Mouse (Mus musculus) skeletal muscle tissue, adult 2 months (tissue): ENCODE data around the gene Xrcc3.

Source experiments
- DNase-seq: peaks from one replicate; pipeline ENCODE4 v3.0.0-alpha.2; 2012; ENCODE audit warnings: low read depth, low spot score

Gene Xrcc3

GRCm38 (mm10) chr12:111777919-111778318, 35.8 kb downstream of the Xrcc3 start:
- no peak for DNase-seq

- no peak for DNase-seq
Observed at GRCm38 (mm10) chr12:111774845-111775244, 38.8 kb downstream of the Xrcc3 start.

GRCm38 (mm10) chr12:111774156-111774555, 39.5 kb downstream of the Xrcc3 start:
- no peak for DNase-seq

- no peak for DNase-seq
Observed at GRCm38 (mm10) chr12:111770651-111771050, 43.0 kb downstream of the Xrcc3 start.

GRCm38 (mm10) chr12:111769816-111770577, 43.7 kb downstream of the Xrcc3 start:
- DNase-seq, result no peak

- peak; percentile 55 for DNase-seq
Observed at GRCm38 (mm10) chr12:111769306-111769705, 44.4 kb downstream of the Xrcc3 start.

- no peak for DNase-seq
Observed at GRCm38 (mm10) chr12:111768322-111768928, 45.2 kb downstream of the Xrcc3 start.

- DNase-seq, result no peak
Observed at GRCm38 (mm10) chr12:111766313-111767236, 47.1 kb downstream of the Xrcc3 start.

- no peak for DNase-seq
Observed at GRCm38 (mm10) chr12:111762620-111763280, 50.9 kb downstream of the Xrcc3 start.

- no peak for DNase-seq
Observed at GRCm38 (mm10) chr12:111760306-111760908, 53.3 kb downstream of the Xrcc3 start.

- DNase-seq, result peak; percentile 38
Observed at GRCm38 (mm10) chr12:111759176-111760061, 54.3 kb downstream of the Xrcc3 start.

GRCm38 (mm10) chr12:111758381-111759175, 55.1 kb downstream of the Xrcc3 start, which contains the start of gene Klc1:
Gene Klc1, plus strand, starts transcription at chr12:111758849.
- peak; percentile 51 for DNase-seq

- no peak for DNase-seq
Observed at GRCm38 (mm10) chr12:111757561-111758325, 55.9 kb downstream of the Xrcc3 start.

- DNase-seq, result no peak
Observed at GRCm38 (mm10) chr12:111756698-111757082, 57.0 kb downstream of the Xrcc3 start.

- DNase-seq, result no peak
Observed at GRCm38 (mm10) chr12:111756082-111756697, 57.5 kb downstream of the Xrcc3 start.

- DNase-seq, result no peak
Observed at GRCm38 (mm10) chr12:111755231-111755630, 58.4 kb downstream of the Xrcc3 start.

- DNase-seq, result no peak
Observed at GRCm38 (mm10) chr12:111754710-111755109, 59.0 kb downstream of the Xrcc3 start.

- DNase-seq, result no peak
Observed at GRCm38 (mm10) chr12:111753347-111753746, 60.3 kb downstream of the Xrcc3 start.
